Mouse (Mus musculus) midbrain, embryonic 10.5 days (tissue): ENCODE measurements around the gene B4gat1. TPM values are rescaled to one million over a fixed set of nuclear protein-coding genes. Genes with fewer than 3 reads are reported as not detected.
"Not testable (repeated sequence)": the region's sequence is repeated elsewhere in the genome, so short reads cannot be mapped to it uniquely, and the experiment has no call there.

Experiments used
- DNase-seq: peaks from one replicate; pipeline ENCODE4 v3.0.0-alpha.2; 2017; ENCODE audit warnings: low spot score
- H3K27ac ChIP-seq: fragments of 300-500 bp; sonication (generic); replicated peaks from 2 replicates; pipeline ENCODE4 v1.5.1; 2016; ENCODE audit warnings: mild to moderate bottlenecking
- H3K27me3 ChIP-seq: fragments of 300-500 bp; sonication (generic); 2 replicates; pipeline ENCODE4 v1.6.1; 2016; ENCODE audit warnings: low read depth, mild to moderate bottlenecking; ENCODE audit not compliant: poor library complexity, severe bottlenecking
- H3K36me3 ChIP-seq: fragments of 300-500 bp; sonication (generic); 2 replicates; pipeline ENCODE4 v1.6.1; 2016; ENCODE audit warnings: mild to moderate bottlenecking, moderate library complexity
- H3K4me1 ChIP-seq: fragments of 300-500 bp; sonication (generic); 2 replicates; pipeline ENCODE4 v1.6.1; 2016
- H3K4me3 ChIP-seq: fragments of 300-500 bp; sonication (generic); 2 replicates; pipeline ENCODE4 v1.5.1; 2016; ENCODE audit warnings: mild to moderate bottlenecking, moderate library complexity
- H3K9me3 ChIP-seq: fragments of 300-500 bp; sonication (generic); replicated peaks from 2 replicates; pipeline ENCODE4 v1.6.1; 2016; ENCODE audit warnings: mild to moderate bottlenecking
- WGBS: fragments of 180-500 bp; shearing (Covaris S2); methylation state at CpG from one replicate; pipeline ENCODE4 v1.1.7; 2016; 5-methylcytosine and 5-hydroxymethylcytosine counted together
- polyA plus RNA-seq: library from polyadenylated mRNA; unstranded; fragments of >200 nt; fragmentation: Nextera tagmentation; extraction: Ambion mirVana; gene quantifications from 2 replicates; pipeline ENCODE4 v1.2.1, GENCODE M21; 2016

The B4gat1 gene
- polyA plus RNA-seq: 39.4 and 42.1 TPM in 2 replicates

DNA sequence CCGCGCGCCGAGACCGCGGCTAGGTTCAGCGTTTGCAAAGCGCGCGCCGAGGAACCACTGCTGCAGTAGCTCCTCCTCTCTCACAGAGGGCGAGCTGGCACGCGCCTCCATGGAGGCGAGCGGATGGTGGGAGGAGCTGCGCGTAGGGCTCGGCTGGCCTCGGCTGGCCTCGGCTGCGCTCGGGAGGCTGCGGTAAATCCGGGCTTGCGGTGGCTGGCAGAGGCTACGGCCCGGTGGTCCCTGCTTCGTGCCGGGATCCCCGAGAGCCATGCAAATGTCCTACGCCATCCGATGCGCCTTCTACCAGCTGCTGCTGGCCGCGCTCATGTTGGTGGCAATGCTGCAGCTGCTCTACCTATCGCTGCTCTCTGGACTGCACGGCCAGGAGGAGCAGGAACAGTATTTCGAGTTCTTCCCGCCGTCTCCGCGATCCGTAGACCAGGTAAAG lies at the start of gene B4gat1, which contains the start of gene AC124502.3:
Gene B4gat1, plus strand, starts transcription at position 118 of the 448 bp plus-strand sequence.
Gene AC124502.3, plus strand, starts transcription at position 183 of the 448 bp plus-strand sequence.
- under 1% methylated on average over 44 of the region's 44 CpGs for WGBS
- H3K4me1 ChIP-seq: peaks cover 49% of the 10 kb centered on the region
- peaks cover 9% of the 10 kb centered on the region for H3K27me3 ChIP-seq
- peaks cover 14% of the 10 kb centered on the region for H3K36me3 ChIP-seq
- H3K27ac ChIP-seq: peak within 1 kb of the TSS; percentile 92
- H3K4me3 ChIP-seq: peak within 1 kb of the TSS; percentile 95
- peak; percentile 93 for DNase-seq
- H3K9me3 ChIP-seq: no peaks in the 10 kb centered on the region

DNA sequence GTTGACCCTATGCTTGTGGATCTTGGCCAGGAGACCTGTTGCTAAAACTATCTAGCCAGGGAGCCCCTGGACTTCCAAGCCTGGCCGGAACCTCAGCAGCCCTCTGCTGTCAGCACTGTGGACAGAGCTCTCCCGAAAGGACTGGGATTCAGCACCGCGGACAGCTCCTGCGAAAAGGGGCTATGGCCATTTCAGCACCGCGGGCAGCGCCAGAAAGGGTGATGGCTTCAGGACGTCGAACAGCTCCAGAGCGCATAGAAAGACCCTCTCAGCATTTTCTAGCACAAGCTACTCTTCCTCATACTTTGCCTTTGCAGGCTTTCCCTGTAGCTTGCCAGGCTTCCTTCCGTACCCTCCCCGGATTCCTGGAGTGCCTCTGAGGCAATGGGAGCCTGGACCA lies 49.6 kb upstream of the B4gat1 start:
- no peaks in the 10 kb centered on the region for H3K36me3 ChIP-seq
- peaks cover 97% of the 10 kb centered on the region for H3K27me3 ChIP-seq
- DNase-seq: peak; percentile 91
- H3K27ac ChIP-seq: no peak overlapping the region
- peaks cover 15% of the 10 kb centered on the region for H3K4me1 ChIP-seq
- 3% methylated on average over 13 of the region's 13 CpGs for WGBS
- H3K4me3 ChIP-seq: no peak overlapping the region; the same call in 1 of the 2 replicates
- no peaks in the 10 kb centered on the region for H3K9me3 ChIP-seq

DNA sequence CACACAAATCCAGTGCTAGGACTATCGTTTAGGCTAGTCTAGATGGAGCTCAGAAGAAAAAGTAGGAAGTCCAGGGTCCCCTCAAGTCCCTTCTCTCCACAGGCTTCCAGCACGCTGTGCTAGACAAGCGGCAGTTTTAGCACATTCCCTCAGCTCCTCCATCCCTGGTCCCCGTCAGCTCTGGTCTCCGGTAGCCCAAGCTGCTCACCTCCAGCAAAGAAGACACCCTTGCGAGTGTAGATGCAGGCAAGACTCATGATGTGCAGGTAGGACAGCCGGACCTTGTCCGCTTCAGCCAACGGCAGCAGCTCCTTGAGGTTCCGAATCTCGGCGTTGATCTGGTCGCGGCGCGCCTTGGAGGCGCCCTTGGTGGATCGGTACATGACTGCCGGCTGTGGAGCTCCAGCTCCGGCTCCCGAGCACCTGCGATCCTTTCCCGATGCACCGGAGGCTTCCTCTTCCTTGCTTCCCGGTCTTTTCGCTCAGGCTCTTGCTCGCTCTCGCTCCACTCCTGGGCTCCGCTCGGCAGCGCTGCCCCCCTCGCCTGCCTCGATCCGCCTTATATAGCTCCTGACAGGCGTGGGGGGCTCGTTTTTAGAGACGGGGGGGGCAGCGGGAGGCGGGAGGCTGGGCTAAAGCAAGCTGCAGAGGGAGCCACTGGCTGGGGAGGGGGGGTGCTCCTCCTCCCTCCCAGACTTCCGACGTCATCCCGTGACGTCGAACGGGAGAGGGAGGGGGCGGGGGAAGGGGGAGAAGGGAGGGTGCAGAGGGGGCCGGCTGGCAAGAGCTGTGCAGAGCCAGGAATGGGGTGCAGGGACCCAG lies 49.0 kb upstream of the B4gat1 start:
- 15% methylated on average over 47 of the region's 47 CpGs for WGBS
- Histone ChIP-seq H3K9me3 (no peaks in the 10 kb centered on the region), H3K4me3 (peak overlapping the region; percentile 46), H3K27ac (no peak overlapping the region), H3K36me3 (no peaks in the 10 kb centered on the region), H3K27me3 (peaks cover 91% of the 10 kb centered on the region), H3K4me1 (peaks cover 15% of the 10 kb centered on the region)
- DNase-seq: no peak

DNA sequence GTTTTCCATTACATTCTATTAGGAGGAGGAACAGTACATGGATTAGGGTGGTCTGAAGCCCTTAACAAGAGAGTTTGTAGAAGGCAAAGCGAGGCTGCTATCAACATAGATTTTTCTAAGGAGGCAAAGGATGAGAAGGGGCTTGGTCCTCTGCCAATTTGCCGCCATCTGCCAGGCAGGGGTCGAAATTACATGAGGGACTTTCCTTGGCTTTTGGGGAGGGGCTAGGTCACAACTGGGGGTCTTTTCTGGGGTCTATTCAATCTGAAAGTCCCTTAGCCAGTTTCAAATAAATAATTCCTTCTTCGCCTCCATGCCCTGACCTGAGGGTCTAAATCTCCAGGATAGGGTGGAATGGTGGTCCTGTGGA lies 48.4 kb upstream of the B4gat1 start, which contains the start of gene Npas4:
Gene Npas4, minus strand, starts transcription at position 61 of the 370 bp plus-strand sequence.
- Histone ChIP-seq H3K9me3 (no peaks in the 10 kb centered on the region), H3K4me3 (peak within 1 kb of the TSS; percentile 46), H3K27ac (no peak within 1 kb of the TSS), H3K27me3 (peaks cover 85% of the 10 kb centered on the region), H3K36me3 (no peaks in the 10 kb centered on the region), H3K4me1 (peaks cover 15% of the 10 kb centered on the region)
- WGBS: 17% methylated on average over 4 of the region's 4 CpGs
- no peak for DNase-seq

DNA sequence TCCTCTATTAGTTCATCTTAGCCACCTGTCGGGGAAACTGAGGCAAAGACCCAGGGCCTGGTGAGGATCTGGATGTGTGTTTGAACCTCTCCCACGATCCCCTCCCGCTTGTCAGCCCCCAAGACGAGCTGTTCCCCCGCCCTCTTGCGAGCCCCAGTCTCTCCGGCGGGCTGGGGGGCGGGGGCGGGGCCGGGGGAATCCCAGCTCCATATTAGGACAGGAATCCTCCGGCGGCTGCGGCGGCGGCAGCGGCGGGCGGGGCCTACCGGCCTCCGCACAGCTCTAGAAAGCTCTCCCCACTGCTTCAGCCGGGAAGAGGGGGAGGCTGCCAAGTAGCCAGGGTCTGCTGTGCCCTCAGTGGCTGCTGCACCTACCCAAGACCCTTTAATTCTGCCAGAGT lies 47.9 kb upstream of the B4gat1 start:
- Histone ChIP-seq H3K27me3 (peaks cover 80% of the 10 kb centered on the region), H3K4me3 (peak overlapping the region; percentile 35), H3K36me3 (no peaks in the 10 kb centered on the region), H3K9me3 (no peaks in the 10 kb centered on the region), H3K27ac (no peak overlapping the region), H3K4me1 (peaks cover 15% of the 10 kb centered on the region)
- no peak for DNase-seq
- WGBS: 1% methylated on average over 21 of the region's 22 CpGs

DNA sequence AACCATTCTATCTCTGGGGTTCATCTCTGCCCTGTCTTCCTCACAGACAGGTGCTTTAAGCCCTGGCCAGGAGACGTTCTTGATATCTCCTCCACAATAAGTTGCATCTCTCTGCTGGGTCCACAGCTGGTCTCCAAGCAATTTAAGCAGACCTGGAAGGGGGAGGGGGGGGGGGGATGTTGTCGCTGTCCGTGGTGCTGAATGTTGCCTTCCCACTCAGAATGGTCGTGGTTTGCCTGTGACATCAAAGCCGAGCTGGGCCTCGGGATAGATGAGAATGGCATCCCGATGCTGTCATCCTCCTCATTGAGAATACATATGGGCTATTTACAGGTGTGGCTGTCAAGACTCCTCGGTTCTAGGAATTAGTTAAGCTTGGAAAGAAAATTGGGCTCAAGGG lies 46.3 kb upstream of the B4gat1 start:
- Histone ChIP-seq H3K36me3 (no peaks in the 10 kb centered on the region), H3K9me3 (no peaks in the 10 kb centered on the region), H3K27me3 (peaks cover 69% of the 10 kb centered on the region), H3K27ac (no peak overlapping the region), H3K4me1 (peaks cover 15% of the 10 kb centered on the region), H3K4me3 (no peak overlapping the region)
- 21% methylated on average over 8 of the region's 8 CpGs for WGBS
- DNase-seq: peak; percentile 28

DNA sequence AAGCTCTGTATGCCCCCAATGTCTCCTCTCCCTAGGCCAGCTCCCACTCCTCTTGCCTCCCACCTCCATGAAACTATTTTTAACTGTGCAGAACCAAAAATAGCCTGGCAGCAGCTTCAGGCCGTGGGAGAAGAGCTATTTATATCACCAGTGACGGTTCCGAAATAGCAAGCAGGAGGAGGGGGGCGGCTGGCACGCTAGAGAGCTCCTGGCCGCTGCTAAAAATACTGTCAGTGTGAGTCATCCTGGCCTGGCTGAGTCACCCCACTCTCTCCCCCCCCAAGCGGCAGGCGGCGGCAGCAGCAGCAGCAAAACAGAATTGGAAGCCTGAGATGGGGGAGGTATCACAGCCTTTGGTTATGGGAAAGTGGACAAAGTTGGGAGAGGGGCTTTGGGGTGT lies 45.7 kb upstream of the B4gat1 start:
- peaks cover 15% of the 10 kb centered on the region for H3K4me1 ChIP-seq
- no peak for DNase-seq
- no peak overlapping the region for H3K4me3 ChIP-seq
- WGBS: 14% methylated on average over 9 of the region's 9 CpGs
- no peak overlapping the region for H3K27ac ChIP-seq
- no peaks in the 10 kb centered on the region for H3K9me3 ChIP-seq
- H3K27me3 ChIP-seq: peaks cover 66% of the 10 kb centered on the region
- H3K36me3 ChIP-seq: no peaks in the 10 kb centered on the region

DNA sequence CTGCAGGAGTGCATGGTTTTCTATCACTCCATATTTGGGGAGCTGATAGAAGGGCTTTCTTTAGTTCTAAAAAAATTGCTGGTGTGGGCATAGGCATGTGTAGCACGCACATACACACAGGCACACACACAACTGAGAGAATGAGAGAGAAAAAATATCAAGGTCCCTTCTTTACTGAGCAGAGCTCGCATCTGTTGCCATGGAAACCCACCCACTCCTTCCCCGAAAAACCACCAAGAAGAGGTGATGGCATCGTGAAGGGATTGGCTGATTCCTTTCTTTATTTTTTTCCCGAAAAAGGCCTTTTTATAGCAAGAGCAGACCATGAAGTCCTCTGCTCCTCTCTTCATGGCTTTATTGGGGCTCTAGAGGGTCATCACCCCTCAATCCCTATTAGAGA lies 44.6 kb upstream of the B4gat1 start:
- Histone ChIP-seq H3K9me3 (no peaks in the 10 kb centered on the region), H3K27ac (no peak overlapping the region), H3K36me3 (no peaks in the 10 kb centered on the region), H3K4me1 (peaks cover 15% of the 10 kb centered on the region), H3K4me3 (no peak overlapping the region), H3K27me3 (peaks cover 58% of the 10 kb centered on the region)
- WGBS: 69% methylated on average over 5 of the region's 5 CpGs
- no peak for DNase-seq

DNA sequence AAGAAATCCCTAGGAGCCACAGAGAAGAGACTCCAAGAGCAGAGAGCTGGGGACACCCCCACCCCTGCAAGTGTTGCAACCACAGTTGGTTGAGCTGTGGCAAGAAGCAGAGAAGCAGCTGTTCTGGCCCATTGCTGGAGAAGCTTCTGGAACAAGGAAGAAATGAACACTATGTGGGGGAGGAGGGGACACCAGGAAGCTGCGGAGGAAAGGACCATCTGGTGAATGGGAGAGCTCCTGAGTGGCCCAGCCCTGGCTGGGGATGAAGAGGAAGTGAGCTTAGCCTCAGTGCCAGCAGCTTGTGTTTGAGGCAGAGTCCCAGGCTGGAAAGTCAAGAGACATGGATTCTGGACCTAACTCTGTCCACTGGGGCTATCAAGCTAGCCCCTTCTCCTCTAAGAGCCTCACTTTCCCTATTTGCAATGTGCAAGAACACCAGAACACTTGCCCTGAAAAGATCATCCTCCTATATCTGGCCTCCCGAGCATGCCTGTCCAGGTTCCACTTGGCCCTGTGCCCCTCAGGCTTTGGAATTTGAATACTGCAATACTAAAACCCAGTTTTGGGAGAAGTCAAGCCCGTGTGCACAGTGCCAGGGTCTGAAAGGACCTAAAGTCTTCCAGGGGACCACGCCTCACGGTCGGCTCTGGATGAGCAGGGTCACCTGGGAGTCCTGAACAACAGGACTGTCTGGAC lies 39.0 kb upstream of the B4gat1 start:
- DNase-seq: no peak
- WGBS: 77% methylated on average over 6 of the region's 6 CpGs

DNA sequence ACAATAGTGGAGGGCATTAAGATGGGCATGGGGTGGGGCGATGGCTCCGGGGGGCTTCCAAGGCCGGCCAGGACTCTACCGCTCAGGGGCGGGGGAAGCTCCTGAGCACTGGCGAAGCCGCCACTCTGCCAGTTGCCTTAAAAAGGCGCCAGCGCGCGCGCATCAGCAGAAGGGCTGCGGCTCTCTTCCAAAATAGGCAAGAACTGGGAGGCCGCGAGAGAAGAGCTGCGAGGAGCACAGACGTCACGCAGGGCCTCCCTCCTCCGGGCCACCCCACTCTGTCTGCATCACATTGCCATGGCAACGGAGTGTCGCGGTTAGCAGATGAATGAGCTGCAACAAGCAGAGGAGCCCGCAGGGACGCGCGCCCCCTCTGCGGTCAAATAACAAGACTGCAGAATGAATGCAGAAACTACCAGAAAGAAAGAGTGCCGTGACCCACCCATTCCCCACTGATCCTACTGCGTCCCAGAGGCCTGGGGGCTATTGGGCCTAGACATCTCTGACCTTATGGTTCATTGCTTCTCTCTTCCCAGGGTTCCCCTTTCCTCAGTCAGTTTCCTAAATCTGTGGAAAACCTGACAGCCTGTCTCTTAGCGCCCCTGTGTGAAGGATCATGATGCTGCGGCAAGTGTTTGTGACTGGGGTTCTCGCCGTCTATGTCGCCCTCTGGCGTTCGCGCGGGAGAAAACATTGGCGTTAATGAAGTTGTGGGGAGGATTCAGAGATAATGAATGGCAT lies 36.8 kb upstream of the B4gat1 start:
- DNase-seq: peak; percentile 87
- peak overlapping the region; percentile 81 for H3K27ac ChIP-seq
- peaks cover 33% of the 10 kb centered on the region for H3K27me3 ChIP-seq
- H3K4me1 ChIP-seq: peaks cover 10% of the 10 kb centered on the region
- peaks cover 7% of the 10 kb centered on the region; the same call in 1 of the 2 replicates for H3K9me3 ChIP-seq
- no peaks in the 10 kb centered on the region for H3K36me3 ChIP-seq
- under 1% methylated on average over 39 of the region's 39 CpGs for WGBS
- H3K4me3 ChIP-seq: peak overlapping the region; percentile 58

More for the DNA sequence above, 39.0 kb upstream of the B4gat1 start:
- peaks cover 10% of the 10 kb centered on the region for H3K4me1 ChIP-seq
- peaks cover 33% of the 10 kb centered on the region for H3K27me3 ChIP-seq
- H3K4me3 ChIP-seq: no peak overlapping the region
- no peaks in the 10 kb centered on the region for H3K9me3 ChIP-seq
- H3K36me3 ChIP-seq: no peaks in the 10 kb centered on the region
- no peak overlapping the region for H3K27ac ChIP-seq

DNA sequence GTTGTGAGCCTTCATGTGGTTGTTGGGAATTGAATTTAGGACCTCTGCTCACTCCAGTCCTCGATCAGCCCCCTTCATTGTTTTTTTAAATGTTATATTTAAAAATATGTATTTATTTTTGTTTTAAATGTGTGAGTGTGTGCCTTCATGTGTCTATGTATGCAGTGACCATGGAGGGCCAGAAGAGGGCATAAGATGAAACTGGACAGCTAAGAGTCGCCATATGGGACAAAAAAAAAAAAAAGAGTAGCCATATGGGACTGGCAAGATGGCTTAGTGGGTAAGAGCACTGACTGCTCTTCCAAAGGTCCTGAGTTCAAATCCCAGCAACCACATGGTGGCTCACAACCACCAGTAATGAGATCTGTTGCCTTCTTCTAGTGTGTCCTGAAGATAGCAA lies 35.0 kb upstream of the B4gat1 start:
- not testable (repeated sequence) for H3K4me3 ChIP-seq, H3K9me3 ChIP-seq, DNase-seq, H3K36me3 ChIP-seq, H3K27ac ChIP-seq
- H3K4me1 ChIP-seq: peaks cover 10% of the 10 kb centered on the region
- WGBS: 60% methylated on average over 2 of the region's 2 CpGs
- H3K27me3 ChIP-seq: peaks cover 26% of the 10 kb centered on the region

DNA sequence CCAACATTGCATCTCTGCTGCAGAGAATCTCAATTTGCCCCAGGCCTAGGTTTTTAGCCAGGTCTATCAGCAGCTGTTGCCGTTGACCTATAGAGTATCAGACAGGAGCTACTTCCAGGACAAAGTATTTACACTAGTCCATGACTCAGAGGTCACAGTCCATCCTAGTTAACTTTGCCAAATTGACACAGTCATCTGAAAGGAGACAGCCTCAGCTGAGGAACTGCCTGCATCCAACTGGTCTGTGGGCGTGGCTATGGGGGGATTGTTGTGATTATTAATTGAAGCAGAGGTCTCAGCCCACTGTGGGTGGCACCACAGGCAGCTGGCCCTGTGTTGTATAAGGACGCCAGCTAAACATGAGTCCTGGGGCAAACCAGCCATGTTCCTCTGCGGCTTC lies 33.7 kb upstream of the B4gat1 start:
- DNase-seq: no peak
- Histone ChIP-seq H3K9me3 (peaks cover 7% of the 10 kb centered on the region; the same call in 1 of the 2 replicates), H3K27me3 (peaks cover 15% of the 10 kb centered on the region; the same call in 1 of the 2 replicates), H3K4me1 (peaks cover 10% of the 10 kb centered on the region), H3K4me3 (no peak overlapping the region), H3K36me3 (no peaks in the 10 kb centered on the region), H3K27ac (no peak overlapping the region)
- 79% methylated on average over 4 of the region's 4 CpGs for WGBS
